Mouse (Mus musculus) G1E (cell line): ENCODE data around the gene Filip1l.

ENCODE experiments used
- CTCF ChIP-seq: IDR thresholded peaks from 2 replicates; pipeline ENCODE4 v1.5.1; 2012; ENCODE audit warnings: low read depth, low read length, inconsistent platforms, mixed read lengths
- TAL1 ChIP-seq: conservative IDR thresholded peaks from 2 replicates; pipeline ENCODE4 v1.6.1; 2012; ENCODE audit warnings: low read depth, low read length, inconsistent platforms, mixed read lengths

GRCm38 (mm10) chr16:57359251-57359650 is 6.4 kb downstream of the Filip1l start:
- TF ChIP-seq CTCF = no peak
- TF ChIP-seq TAL1 = no peak
